Mouse (Mus musculus): ENCODE measurements around the gene Ip6k3.

The Ip6k3 gene

GRCm38 (mm10) chr17:27182401-27182800 lies 14.8 kb upstream of the Ip6k3 start:
- no peak for DNase-seq (ENCODE audit: low read depth, low spot score)

- no peak for DNase-seq (ENCODE audit: low read depth, low spot score)
These were observed 14.1 kb upstream of the Ip6k3 start for GRCm38 (mm10) chr17:27181666-27182065.

GRCm38 (mm10) chr17:27179681-27180280 lies 12.2 kb upstream of the Ip6k3 start:
- DNase-seq (ENCODE audit: low read depth, low spot score): no peak

GRCm38 (mm10) chr17:27178427-27179177 lies 11.0 kb upstream of the Ip6k3 start:
- peak; percentile 60 for DNase-seq (ENCODE audit: low read depth, low spot score)

- peak; percentile 76 for DNase-seq (ENCODE audit: low read depth, low spot score)
These were observed 10.4 kb upstream of the Ip6k3 start for GRCm38 (mm10) chr17:27178019-27178418.

GRCm38 (mm10) chr17:27176754-27177153 lies 9.2 kb upstream of the Ip6k3 start:
- DNase-seq (ENCODE audit: low read depth, low spot score): no peak

- DNase-seq (ENCODE audit: low read depth, low spot score): no peak
These were observed 8.7 kb upstream of the Ip6k3 start for GRCm38 (mm10) chr17:27176287-27176686.

GRCm38 (mm10) chr17:27175196-27175874 lies 7.7 kb upstream of the Ip6k3 start:
- no peak for DNase-seq (ENCODE audit: low read depth, low spot score)

- no peak for DNase-seq (ENCODE audit: low read depth, low spot score)
These were observed 6.1 kb upstream of the Ip6k3 start for GRCm38 (mm10) chr17:27173715-27174114.

- DNase-seq (ENCODE audit: low read depth, low spot score): no peak
These were observed 4.9 kb upstream of the Ip6k3 start for GRCm38 (mm10) chr17:27172459-27172858.

GRCm38 (mm10) chr17:27171121-27171520 lies 3.5 kb upstream of the Ip6k3 start:
- no peak for DNase-seq (ENCODE audit: low read depth, low spot score)

- DNase-seq (ENCODE audit: low read depth, low spot score): no peak
These were observed 2.5 kb upstream of the Ip6k3 start for GRCm38 (mm10) chr17:27169952-27170695.

GRCm38 (mm10) chr17:27168569-27168968 lies 974 bp upstream of the Ip6k3 start:
- no peak for DNase-seq (ENCODE audit: low read depth, low spot score)

- DNase-seq (ENCODE audit: low read depth, low spot score): no peak
These were observed 694 bp downstream of the Ip6k3 start for GRCm38 (mm10) chr17:27166901-27167300.

GRCm38 (mm10) chr17:27165054-27165773 lies 2.4 kb downstream of the Ip6k3 start:
- DNase-seq (ENCODE audit: low read depth, low spot score): no peak

GRCm38 (mm10) chr17:27160905-27161304 lies 6.7 kb downstream of the Ip6k3 start:
- no peak for DNase-seq (ENCODE audit: low read depth, low spot score)

GRCm38 (mm10) chr17:27159169-27159568 lies 8.4 kb downstream of the Ip6k3 start:
- DNase-seq (ENCODE audit: low read depth, low spot score): no peak

- no peak for DNase-seq (ENCODE audit: low read depth, low spot score)
These were observed 9.2 kb downstream of the Ip6k3 start for GRCm38 (mm10) chr17:27158439-27158838.

GRCm38 (mm10) chr17:27155752-27156151 lies 11.8 kb downstream of the Ip6k3 start:
- DNase-seq (ENCODE audit: low read depth, low spot score): no peak

- no peak for DNase-seq (ENCODE audit: low read depth, low spot score)
These were observed 12.7 kb downstream of the Ip6k3 start for GRCm38 (mm10) chr17:27154881-27155280.

GRCm38 (mm10) chr17:27154256-27154655 lies 13.3 kb downstream of the Ip6k3 start:
- no peak for DNase-seq (ENCODE audit: low read depth, low spot score)
